ENCODE assay signal across 20 mouse cellular contexts in the genomic region with DNA sequence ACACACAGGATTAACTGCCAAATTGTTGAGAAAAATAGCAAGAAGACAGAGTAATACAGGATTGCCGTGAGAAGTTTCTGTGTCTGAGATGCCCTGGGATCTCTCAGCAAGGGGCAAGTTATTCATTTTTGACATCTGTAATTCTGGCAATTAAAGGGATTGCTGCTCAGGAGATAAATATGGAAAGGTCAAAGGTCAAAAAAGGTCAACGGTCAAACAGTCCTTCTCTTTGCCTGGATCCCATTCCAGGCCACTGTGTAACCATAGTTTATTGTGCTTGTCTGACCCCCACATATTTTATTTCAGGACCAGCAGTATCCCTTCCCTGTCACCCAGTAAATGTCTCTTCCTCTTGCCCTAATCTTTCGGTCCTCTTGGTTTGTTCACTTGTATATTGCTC.
A peak's percentile ranks its signal among the peaks of the same experiment; 100 is the strongest.
DNase-seq lines count a peak whose midpoint lies in the region; ATAC-seq and TF ChIP-seq lines count a peak whose summit lies in the region.
"Had no signal": no experiment of that assay in that cellular context is flagged by ENCODE, and none has a peak within 500 bp of the region (broad histone marks: within the 10 kb centered on the region; RNA-seq: fewer than 3 reads in every experiment).

No protein-coding gene starts in this region.

- H3K9ac ChIP-seq in liver, adult 2 months (ENCODE audit: low read depth, low read length), result no peak overlapping the region
- H3K9ac ChIP-seq in liver, postnatal 0 days (replicated peaks), result no peak overlapping the region
- H3K9ac ChIP-seq in forebrain, embryonic 15.5 days (replicated peaks), result no peak overlapping the region
- H3K9ac ChIP-seq: forebrain, embryonic 13.5 days; heart, embryonic 12.5 days had no signal

- no peaks in the 10 kb centered on the region for H3K79me2 ChIP-seq in liver, adult 2 months (ENCODE audit: control insufficient read depth, insufficient read depth, low read length)

- no peak overlapping the region for H3K4me2 ChIP-seq in liver, postnatal 0 days (ENCODE audit: low read depth, low read length)
- no peak overlapping the region for H3K4me2 ChIP-seq in forebrain, embryonic 15.5 days (replicated peaks)
- H3K4me2 ChIP-seq: forebrain, embryonic 13.5 days; heart, embryonic 12.5 days had no signal

- no peaks in the 10 kb centered on the region for H3K4me1 ChIP-seq in kidney, adult 2 months (ENCODE audit: control insufficient read depth, insufficient read depth, low read length)
- H3K4me1 ChIP-seq in liver, adult 2 months (ENCODE audit: control insufficient read depth, insufficient read depth, low read length), result no peaks in the 10 kb centered on the region
- H3K4me1 ChIP-seq in liver, postnatal 0 days (ENCODE audit: insufficient read depth), result no peaks in the 10 kb centered on the region; the same call in 1 of the 2 replicates
- no peaks in the 10 kb centered on the region for H3K4me1 ChIP-seq in forebrain, embryonic 15.5 days
- H3K4me1 ChIP-seq: forebrain, embryonic 13.5 days; heart, embryonic 12.5 days had no signal

- H3K36me3 ChIP-seq in kidney, adult 2 months (ENCODE audit: control insufficient read depth, insufficient read depth, low read length), result no peaks in the 10 kb centered on the region
- no peaks in the 10 kb centered on the region for H3K36me3 ChIP-seq in liver, adult 2 months (ENCODE audit: control insufficient read depth, insufficient read depth, low read length)
- H3K36me3 ChIP-seq in liver, postnatal 0 days (replicated peaks; ENCODE audit: insufficient read depth, low read length), result no peaks in the 10 kb centered on the region
- no peaks in the 10 kb centered on the region for H3K36me3 ChIP-seq in forebrain, embryonic 15.5 days
- H3K36me3 ChIP-seq: embryonic facial prominence, embryonic 10.5 days; heart, embryonic 12.5 days; hindbrain, embryonic 10.5 days had no signal

- no peak for ATAC-seq in liver, postnatal 0 days
- ATAC-seq in forebrain, embryonic 15.5 days (replicated peaks), result no peak
- ATAC-seq: activated CD4-positive, CD25-positive, alpha-beta regulatory T cell, adult 4 months; forebrain, embryonic 13.5 days; hindbrain, embryonic 16.5 days; Patski had no signal

- H3K9me3 ChIP-seq in liver, postnatal 0 days (ENCODE audit: low read length), result no peaks in the 10 kb centered on the region
- H3K9me3 ChIP-seq in forebrain, embryonic 15.5 days, result no peaks in the 10 kb centered on the region
- H3K9me3 ChIP-seq: embryonic facial prominence, embryonic 10.5 days; forebrain, embryonic 13.5 days; heart, embryonic 12.5 days; hindbrain, embryonic 10.5 days had no signal

- no peak overlapping the region for H3K27ac ChIP-seq in kidney, adult 2 months (ENCODE audit: insufficient read depth, low read depth, low read length)
- no peak overlapping the region for H3K27ac ChIP-seq in liver, adult 2 months (replicated peaks; ENCODE audit: insufficient read depth, low read depth, low read length)
- no peak overlapping the region for H3K27ac ChIP-seq in liver, postnatal 0 days (ENCODE audit: low read depth)
- no peak overlapping the region for H3K27ac ChIP-seq in forebrain, embryonic 15.5 days (replicated peaks)
- H3K27ac ChIP-seq: embryonic facial prominence, embryonic 10.5 days; forebrain, embryonic 13.5 days; gastrocnemius, adult 2 months; hindbrain, embryonic 10.5 days had no signal

- no peak overlapping the region for H3K4me3 ChIP-seq in kidney, adult 2 months (ENCODE audit: insufficient read depth, low read depth, low read length)
- H3K4me3 ChIP-seq in liver, adult 2 months (ENCODE audit: insufficient read depth, low read depth, low read length), result no peak overlapping the region
- H3K4me3 ChIP-seq in liver, postnatal 0 days (ENCODE audit: low read depth, low read length), result no peak overlapping the region
- no peak overlapping the region for H3K4me3 ChIP-seq in forebrain, embryonic 15.5 days
- H3K4me3 ChIP-seq: embryonic facial prominence, embryonic 10.5 days; forebrain, embryonic 13.5 days; gastrocnemius, adult 2 months; heart, embryonic 12.5 days; hindbrain, embryonic 10.5 days had no signal

- TF ChIP-seq EP300 in liver, postnatal 0 days (IDR thresholded peaks at IDR 0.05; ENCODE audit: low read depth), result no peak

- no peak for TF ChIP-seq CTCF in kidney, adult 2 months (conservative IDR thresholded peaks at IDR 0.05; ENCODE audit: insufficient read depth, insufficient read length, low read depth, low read length)
- TF ChIP-seq CTCF in liver, adult 2 months (IDR thresholded peaks at IDR 0.05; ENCODE audit: low read depth, low read length), result no peak
- TF ChIP-seq CTCF in liver, postnatal 0 days (IDR thresholded peaks at IDR 0.05; ENCODE audit: low read depth), result no peak

- 45% methylated on average over 3 of the region's 3 CpGs for WGBS in kidney, adult 2 months
- 51% methylated on average over 3 of the region's 3 CpGs for WGBS in liver, adult 2 months
- WGBS in liver, postnatal 0 days (ENCODE audit: insufficient replicate concordance), result 65% methylated on average over 3 of the region's 3 CpGs
- WGBS in forebrain, embryonic 15.5 days, result 75% methylated on average over 3 of the region's 3 CpGs

- TF ChIP-seq POLR2A in kidney, adult 2 months (IDR thresholded peaks at IDR 0.05; ENCODE audit: low read depth, low read length), result no peak
- TF ChIP-seq POLR2A in liver, adult 2 months (IDR thresholded peaks at IDR 0.05; ENCODE audit: extremely low read depth, insufficient read depth, low read length), result no peak

- peak; percentile 39 for DNase-seq in kidney, adult 2 months
- DNase-seq in kidney, postnatal 10 days, result no peak
- peak; percentile 31 for DNase-seq in liver, adult 2 months (ENCODE audit: extremely low read depth, low read depth, low spot score)
- no peak for DNase-seq in liver, postnatal 0 days
- peak; percentile 14 for DNase-seq in embryo, embryonic 11 days
- no peak for DNase-seq in spleen, postnatal 10 days (ENCODE audit: low spot score in 2 of 2)
- DNase-seq: adrenal gland, adult 2 months; adrenal gland, postnatal 25 days; cerebellum, adult 18-20 months; cerebellum, adult 9-11 months; gastrocnemius, adult 2 months; gastrocnemius, postnatal 25 days had no signal

- no peaks in the 10 kb centered on the region; the same call in 1 of the 2 replicates for H3K27me3 ChIP-seq in kidney, adult 2 months (replicated peaks; ENCODE audit: control insufficient read depth, insufficient read depth, low read length)
- H3K27me3 ChIP-seq in liver, adult 2 months (ENCODE audit: control insufficient read depth, insufficient read depth, low read length), result no peaks in the 10 kb centered on the region
- no peaks in the 10 kb centered on the region for H3K27me3 ChIP-seq in liver, postnatal 0 days (ENCODE audit: insufficient read depth, low read length)
- H3K27me3 ChIP-seq in forebrain, embryonic 15.5 days, result no peaks in the 10 kb centered on the region
- H3K27me3 ChIP-seq: forebrain, embryonic 13.5 days; heart, embryonic 12.5 days had no signal

Comparison
In these comparisons a context has a peak if more than half of its experiments do, and no peak if none do; other contexts are left out.
1. DNase-seq: peak in kidney, adult 2 months (single experiment), liver, adult 2 months (single experiment) and embryo, embryonic 11 days (single experiment); none in kidney, postnatal 10 days (single experiment), liver, postnatal 0 days (single experiment) and spleen, postnatal 10 days (0 of 2).